Mouse (Mus musculus) lung, postnatal 0 days (tissue): ENCODE data around the gene Cyp2e1. TPM values are rescaled to one million over a fixed set of nuclear protein-coding genes. Genes with fewer than 3 reads are reported as not detected.
"Not testable (repeated sequence)": the region's sequence is repeated elsewhere in the genome, so short reads cannot be mapped to it uniquely, and the experiment has no call there.

Source experiments
- ATAC-seq: fragments of 200-750 bp; cut with Nextera tagmentation; 2 replicates; pipeline ENCODE4 v1.8.0; 2017; ENCODE audit warnings: moderate library complexity
- DNase-seq: peaks from one replicate; pipeline ENCODE4 v3.0.0-alpha.2; 2016; ENCODE audit warnings: low spot score
- H3K27ac ChIP-seq: fragments of 300-500 bp; sonication (generic); 2 replicates; pipeline ENCODE4 v1.5.1; 2014; ENCODE audit warnings: antibody characterized with exemption, mild to moderate bottlenecking, low read length, mixed read lengths
- H3K27me3 ChIP-seq: fragments of 300-500 bp; sonication (generic); replicated peaks from 2 replicates; pipeline ENCODE4 v1.6.1; 2014; ENCODE audit warnings: low read length, mixed read lengths; ENCODE audit not compliant: insufficient read depth
- H3K36me3 ChIP-seq: fragments of 300-500 bp; sonication (generic); 2 replicates; pipeline ENCODE4 v1.6.1; 2014; ENCODE audit warnings: low read length, mixed read lengths; ENCODE audit not compliant: insufficient read depth
- H3K4me1 ChIP-seq: fragments of 300-500 bp; sonication (generic); 2 replicates; pipeline ENCODE4 v1.6.1; 2014; ENCODE audit warnings: antibody characterized with exemption, low read depth, low read length, mixed read lengths; ENCODE audit not compliant: insufficient read depth
- H3K4me2 ChIP-seq: fragments of 300-500 bp; sonication (generic); replicated peaks from 2 replicates; pipeline ENCODE4 v1.6.1; 2014; ENCODE audit warnings: low read depth, mild to moderate bottlenecking, low read length, moderate library complexity, mixed read lengths
- H3K4me3 ChIP-seq: fragments of 300-500 bp; sonication (generic); 2 replicates; pipeline ENCODE4 v1.5.1; 2014; ENCODE audit warnings: low read depth, low read length
- H3K9ac ChIP-seq: fragments of 300-500 bp; sonication (generic); replicated peaks from 2 replicates; pipeline ENCODE4 v1.6.1; 2014; ENCODE audit warnings: low read depth, mild to moderate bottlenecking
- H3K9me3 ChIP-seq: fragments of 300-500 bp; sonication (generic); 2 replicates; pipeline ENCODE4 v1.6.1; 2016; ENCODE audit warnings: low read length, mixed read lengths
- CTCF ChIP-seq: IDR thresholded peaks from 2 replicates; pipeline ENCODE4 v1.5.1; 2016; ENCODE audit warnings: antibody characterized with exemption, mild to moderate bottlenecking
- EP300 ChIP-seq: IDR thresholded peaks from 2 replicates; pipeline ENCODE4 v1.6.1; 2016; ENCODE audit warnings: antibody characterized with exemption, mild to moderate bottlenecking, control low read depth
- WGBS: fragments of 180-500 bp; shearing (Covaris S2); extraction: QIAGEN DNeasy Blood & Tissue Kit; methylation state at CpG from one replicate; pipeline ENCODE4 v1.1.7; 2014; 5-methylcytosine and 5-hydroxymethylcytosine counted together
- polyA plus RNA-seq: library from polyadenylated mRNA; unstranded; fragments of >200 nt; fragmentation: Nextera tagmentation; extraction: Ambion mirVana; gene quantifications from 2 replicates; pipeline ENCODE4 v1.2.1, GENCODE M21; 2015

The Cyp2e1 gene
- polyA plus RNA-seq, 1 experiment from 2014 or later = 1.9 TPM

- Histone ChIP-seq H3K4me3 (no peak overlapping the region), H3K9me3 (no peaks in the 10 kb centered on the region), H3K36me3 (no peaks in the 10 kb centered on the region), H3K4me1 (no peaks in the 10 kb centered on the region), H3K9ac (no peak overlapping the region), H3K4me2 (no peak overlapping the region), H3K27me3 (no peaks in the 10 kb centered on the region), H3K27ac (no peak overlapping the region)
- WGBS = 67% methylated on average over 6 of the region's 6 CpGs
- no peak for ATAC-seq
- TF ChIP-seq CTCF (no peak), EP300 (no peak)
- no peak for DNase-seq
These were observed 15.3 kb upstream of the Cyp2e1 start for GRCm38 (mm10) chr7:140748116-140748826.

GRCm38 (mm10) chr7:140748827-140749160, 14.7 kb upstream of the Cyp2e1 start:
- no peak for ATAC-seq
- no peak for DNase-seq
- no peak overlapping the region for H3K4me3 ChIP-seq
- WGBS = 88% methylated on average over 3 of the region's 3 CpGs
- no peaks in the 10 kb centered on the region for H3K27me3 ChIP-seq
- H3K9me3 ChIP-seq = no peaks in the 10 kb centered on the region
- no peaks in the 10 kb centered on the region for H3K36me3 ChIP-seq
- no peak overlapping the region for H3K9ac ChIP-seq
- no peak overlapping the region for H3K27ac ChIP-seq
- no peak for TF ChIP-seq EP300
- H3K4me1 ChIP-seq = no peaks in the 10 kb centered on the region
- H3K4me2 ChIP-seq = no peak overlapping the region

- no peaks in the 10 kb centered on the region for H3K4me1 ChIP-seq
- no peak overlapping the region for H3K27ac ChIP-seq
- no peak for TF ChIP-seq EP300
- no peak for TF ChIP-seq CTCF
- no peaks in the 10 kb centered on the region for H3K36me3 ChIP-seq
- H3K9me3 ChIP-seq = no peaks in the 10 kb centered on the region
- no peak overlapping the region for H3K4me3 ChIP-seq
- no peak overlapping the region for H3K9ac ChIP-seq
- H3K4me2 ChIP-seq = no peak overlapping the region
- ATAC-seq = no peak
- no peak for DNase-seq
- H3K27me3 ChIP-seq = no peaks in the 10 kb centered on the region
These were observed 9.0 kb upstream of the Cyp2e1 start for GRCm38 (mm10) chr7:140754556-140754955.

- ATAC-seq (no peak), DNase-seq (no peak)
- no peak overlapping the region for H3K4me3 ChIP-seq
- no peak for TF ChIP-seq EP300
- no peak for TF ChIP-seq CTCF
- H3K27ac ChIP-seq = no peak overlapping the region
- H3K36me3 ChIP-seq = no peaks in the 10 kb centered on the region
- H3K9ac ChIP-seq = no peak overlapping the region
- H3K27me3 ChIP-seq = no peaks in the 10 kb centered on the region
- 43% methylated on average over 4 of the region's 4 CpGs for WGBS
- no peaks in the 10 kb centered on the region for H3K9me3 ChIP-seq
- no peak overlapping the region for H3K4me2 ChIP-seq
- H3K4me1 ChIP-seq = no peaks in the 10 kb centered on the region
These were observed 7.2 kb upstream of the Cyp2e1 start for GRCm38 (mm10) chr7:140756151-140756854.

- Histone ChIP-seq H3K4me1 (no peaks in the 10 kb centered on the region), H3K36me3 (no peaks in the 10 kb centered on the region), H3K27me3 (no peaks in the 10 kb centered on the region), H3K9me3 (no peaks in the 10 kb centered on the region), H3K4me2 (no peak overlapping the region), H3K4me3 (no peak overlapping the region), H3K9ac (no peak overlapping the region), H3K27ac (no peak overlapping the region)
- ATAC-seq = no peak
- DNase-seq = no peak
- no peak for TF ChIP-seq CTCF
- no peak for TF ChIP-seq EP300
These were observed 2.9 kb upstream of the Cyp2e1 start for GRCm38 (mm10) chr7:140760647-140761046.

GRCm38 (mm10) chr7:140765391-140765790, 1.9 kb downstream of the Cyp2e1 start:
- H3K27ac ChIP-seq, DNase-seq, H3K4me2 ChIP-seq, H3K36me3 ChIP-seq, H3K4me3 ChIP-seq, H3K9me3 ChIP-seq, ATAC-seq, H3K9ac ChIP-seq, H3K4me1 ChIP-seq, H3K27me3 ChIP-seq: not testable (repeated sequence)
- 65% methylated on average over 1 of the region's 1 CpGs for WGBS
